ENCODE assay signal across 7 mouse cellular contexts in genomic region chr4:133632483-133633327, GRCm38 (mm10). TPM values are rescaled to one million over a fixed set of nuclear protein-coding genes. Genes with fewer than 3 reads are reported as not detected.
DNase-seq lines count a peak whose midpoint lies in the region; ATAC-seq and TF ChIP-seq lines count a peak whose summit lies in the region.

No protein-coding gene starts in this region.

- H3K4me1 ChIP-seq in lung, embryonic 14.5 days (ENCODE audit: insufficient read depth), result no peaks in the 10 kb centered on the region
- peaks cover 32% of the 10 kb centered on the region for H3K4me1 ChIP-seq in embryonic facial prominence, embryonic 10.5 days
- peaks cover 9% of the 10 kb centered on the region; the same call in 1 of the 2 replicates for H3K4me1 ChIP-seq in hindbrain, embryonic 11.5 days (replicated peaks; ENCODE audit: control insufficient read depth, insufficient read depth, low read length)
- H3K4me1 ChIP-seq in liver, embryonic 14.5 days (replicated peaks; ENCODE audit: control insufficient read depth in 2 of 2, insufficient read depth in 2 of 2, low read length in 1 of 2), result peaks cover 7 to 16% of the 10 kb centered on the region in 2 experiments

- peak overlapping the region; percentile 79 for H3K4me3 ChIP-seq in lung, embryonic 14.5 days (ENCODE audit: low read depth, low read length)
- peak overlapping the region; percentile 91 for H3K4me3 ChIP-seq in embryonic facial prominence, embryonic 10.5 days
- peak overlapping the region; percentile 82 for H3K4me3 ChIP-seq in hindbrain, embryonic 11.5 days (ENCODE audit: low read depth, low read length)
- peak overlapping the region; percentile 69 to 87 for H3K4me3 ChIP-seq in liver, embryonic 14.5 days (ENCODE audit: insufficient read depth in 1 of 2, low read depth in 2 of 2, low read length in 2 of 2)

- peak overlapping the region; percentile 92 for H3K4me2 ChIP-seq in lung, embryonic 14.5 days
- peak overlapping the region; percentile 96 for H3K4me2 ChIP-seq in hindbrain, embryonic 11.5 days (replicated peaks; ENCODE audit: low read depth, low read length)
- H3K4me2 ChIP-seq in liver, embryonic 14.5 days (ENCODE audit: low read depth), result peak overlapping the region; percentile 95

- ATAC-seq in lung, embryonic 14.5 days (ENCODE audit: insufficient read depth), result peak; percentile 55
- peak; percentile 45; the same call in 1 of the 2 replicates for ATAC-seq in hindbrain, embryonic 11.5 days (ENCODE audit: low FRiP score)
- peak; percentile 76 for ATAC-seq in liver, embryonic 14.5 days (ENCODE audit: insufficient read depth)

- WGBS in lung, embryonic 14.5 days, result under 1% methylated on average over 55 of the region's 69 CpGs
- 1% methylated on average over 69 of the region's 69 CpGs for WGBS in embryonic facial prominence, embryonic 10.5 days
- WGBS in hindbrain, embryonic 11.5 days, result 2% methylated on average over 40 of the region's 69 CpGs
- WGBS in liver, embryonic 14.5 days (ENCODE audit: insufficient replicate concordance), result 3% methylated on average over 60 of the region's 69 CpGs

- peak; percentile 14 for DNase-seq in lung, embryonic 14.5 days
- no peak for DNase-seq in lung, adult 18-20 months
- peak; percentile 25 for DNase-seq in NIH3T3 (ENCODE audit: low read depth)
- peak; percentile 38 for DNase-seq in embryonic facial prominence, embryonic 10.5 days (ENCODE audit: low spot score)
- peak; percentile 71 for DNase-seq in hindbrain, embryonic 11.5 days (ENCODE audit: low spot score)
- no peak for DNase-seq in liver, embryonic 14.5 days (ENCODE audit: low read depth in 3 of 3, low spot score in 3 of 3)
- DNase-seq in spleen, postnatal 4 days (ENCODE audit: low spot score in 2 of 2), result peak; percentile 37 to 78

- peak overlapping the region; percentile 87 for H3K9ac ChIP-seq in lung, embryonic 14.5 days
- H3K9ac ChIP-seq in hindbrain, embryonic 11.5 days (ENCODE audit: low read depth, low read length), result peak overlapping the region; percentile 97
- H3K9ac ChIP-seq in liver, embryonic 14.5 days (replicated peaks), result peak overlapping the region; percentile 79

- no peaks in the 10 kb centered on the region for H3K9me3 ChIP-seq in lung, embryonic 14.5 days (ENCODE audit: low read depth, low read length)
- no peaks in the 10 kb centered on the region for H3K9me3 ChIP-seq in embryonic facial prominence, embryonic 10.5 days
- H3K9me3 ChIP-seq in hindbrain, embryonic 11.5 days (ENCODE audit: control insufficient read depth, low read length), result no peaks in the 10 kb centered on the region
- H3K9me3 ChIP-seq in liver, embryonic 14.5 days (ENCODE audit: control insufficient read depth, low read length), result no peaks in the 10 kb centered on the region

- no peak for TF ChIP-seq CTCF in lung, embryonic 14.5 days (IDR thresholded peaks at IDR 0.05; ENCODE audit: low read depth)
- no peak for TF ChIP-seq CTCF in liver, embryonic 14.5 days (IDR thresholded peaks at IDR 0.05; ENCODE audit: low read depth)

- no peak for TF ChIP-seq EP300 in liver, embryonic 14.5 days (IDR thresholded peaks at IDR 0.05; ENCODE audit: low read depth)

- H3K27me3 ChIP-seq in lung, embryonic 14.5 days (ENCODE audit: insufficient read depth, low read length), result no peaks in the 10 kb centered on the region
- no peaks in the 10 kb centered on the region for H3K27me3 ChIP-seq in embryonic facial prominence, embryonic 10.5 days (replicated peaks; ENCODE audit: low read depth, poor library complexity, severe bottlenecking)
- no peaks in the 10 kb centered on the region for H3K27me3 ChIP-seq in hindbrain, embryonic 11.5 days (ENCODE audit: control insufficient read depth, insufficient read depth, low read length)
- H3K27me3 ChIP-seq in liver, embryonic 14.5 days (ENCODE audit: control insufficient read depth, insufficient read depth, low read length), result no peaks in the 10 kb centered on the region

- H3K36me3 ChIP-seq in lung, embryonic 14.5 days (ENCODE audit: insufficient read depth), result no peaks in the 10 kb centered on the region
- H3K36me3 ChIP-seq in embryonic facial prominence, embryonic 10.5 days (replicated peaks), result peaks cover 10% of the 10 kb centered on the region
- no peaks in the 10 kb centered on the region for H3K36me3 ChIP-seq in hindbrain, embryonic 11.5 days (ENCODE audit: control insufficient read depth, insufficient read depth, low read length)
- H3K36me3 ChIP-seq in liver, embryonic 14.5 days (replicated peaks; ENCODE audit: control insufficient read depth, insufficient read depth, low read depth), result no peaks in the 10 kb centered on the region

- H3K27ac ChIP-seq in lung, embryonic 14.5 days (ENCODE audit: low read depth), result peak overlapping the region; percentile 69
- H3K27ac ChIP-seq in embryonic facial prominence, embryonic 10.5 days (replicated peaks), result peak overlapping the region; percentile 88
- peak overlapping the region; percentile 58 for H3K27ac ChIP-seq in hindbrain, embryonic 11.5 days (ENCODE audit: low read depth, low read length)
- H3K27ac ChIP-seq in liver, embryonic 14.5 days, result no peak overlapping the region

RNA-seq across cellular contexts. Expression of gene Zdhhc18, which starts 17.2 kb away (rescaled TPM):
- 5.5 and 9.9 TPM in 2 replicates for polyA plus RNA-seq in lung, embryonic 14.5 days (2014; fragmentation: Nextera tagmentation; extraction: Ambion mirVana)
- polyA plus RNA-seq in embryonic facial prominence, embryonic 10.5 days (2016; fragmentation: Nextera tagmentation; extraction: Ambion mirVana), result 2.3 and 3.0 TPM in 2 replicates
- 2.0 and 2.8 TPM in 2 replicates for polyA plus RNA-seq in hindbrain, embryonic 11.5 days (2014; fragmentation: Nextera tagmentation; extraction: Ambion mirVana)
- 3.8 and 3.9 TPM in 2 replicates for polyA plus RNA-seq in liver, embryonic 14.5 days (2012; rRNA removed)
- 0.58 and 0.90 TPM in 2 replicates for polyA plus RNA-seq in liver, embryonic 14.5 days (2014; fragmentation: Nextera tagmentation; extraction: Ambion mirVana)

RNA-seq across cellular contexts. Expression of gene Sfn, which starts 30.7 kb away (rescaled TPM):
- 10.4 and 10.6 TPM in 2 replicates for polyA plus RNA-seq in lung, embryonic 14.5 days (2014; fragmentation: Nextera tagmentation; extraction: Ambion mirVana)
- polyA plus RNA-seq in embryonic facial prominence, embryonic 10.5 days (2016; fragmentation: Nextera tagmentation; extraction: Ambion mirVana), result 27.6 and 35.7 TPM in 2 replicates
- 19.5 and 29.6 TPM in 2 replicates for polyA plus RNA-seq in hindbrain, embryonic 11.5 days (2014; fragmentation: Nextera tagmentation; extraction: Ambion mirVana)
- 0.45 and 0.52 TPM in 2 replicates for polyA plus RNA-seq in liver, embryonic 14.5 days (2012; rRNA removed)
- 0.10 and 0.35 TPM in 2 replicates for polyA plus RNA-seq in liver, embryonic 14.5 days (2014; fragmentation: Nextera tagmentation; extraction: Ambion mirVana)

RNA-seq across cellular contexts. Expression of gene Pigv, which starts 39.7 kb away (rescaled TPM):
- 13.9 and 14.5 TPM in 2 replicates for polyA plus RNA-seq in lung, embryonic 14.5 days (2014; fragmentation: Nextera tagmentation; extraction: Ambion mirVana)
- 14.8 TPM in 2 replicates for polyA plus RNA-seq in embryonic facial prominence, embryonic 10.5 days (2016; fragmentation: Nextera tagmentation; extraction: Ambion mirVana)
- polyA plus RNA-seq in hindbrain, embryonic 11.5 days (2014; fragmentation: Nextera tagmentation; extraction: Ambion mirVana), result 10.0 and 10.7 TPM in 2 replicates
- 3.2 and 3.3 TPM in 2 replicates for polyA plus RNA-seq in liver, embryonic 14.5 days (2012; rRNA removed)
- polyA plus RNA-seq in liver, embryonic 14.5 days (2014; fragmentation: Nextera tagmentation; extraction: Ambion mirVana), result 3.1 and 4.0 TPM in 2 replicates

RNA-seq across cellular contexts. Expression of gene Gpn2, which starts 48.5 kb away (rescaled TPM):
- 21.1 and 23.7 TPM in 2 replicates for polyA plus RNA-seq in lung, embryonic 14.5 days (2014; fragmentation: Nextera tagmentation; extraction: Ambion mirVana)
- 29.4 and 30.9 TPM in 2 replicates for polyA plus RNA-seq in embryonic facial prominence, embryonic 10.5 days (2016; fragmentation: Nextera tagmentation; extraction: Ambion mirVana)
- polyA plus RNA-seq in hindbrain, embryonic 11.5 days (2014; fragmentation: Nextera tagmentation; extraction: Ambion mirVana), result 25.9 and 29.3 TPM in 2 replicates
- 15.2 and 17.6 TPM in 2 replicates for polyA plus RNA-seq in liver, embryonic 14.5 days (2012; rRNA removed)
- 10.0 and 10.3 TPM in 2 replicates for polyA plus RNA-seq in liver, embryonic 14.5 days (2014; fragmentation: Nextera tagmentation; extraction: Ambion mirVana)

RNA-seq across cellular contexts. Expression of gene Gpatch3, which starts 58.2 kb away (rescaled TPM):
- 8.0 and 8.7 TPM in 2 replicates for polyA plus RNA-seq in lung, embryonic 14.5 days (2014; fragmentation: Nextera tagmentation; extraction: Ambion mirVana)
- 10.7 and 12.2 TPM in 2 replicates for polyA plus RNA-seq in embryonic facial prominence, embryonic 10.5 days (2016; fragmentation: Nextera tagmentation; extraction: Ambion mirVana)
- 6.9 and 8.9 TPM in 2 replicates for polyA plus RNA-seq in hindbrain, embryonic 11.5 days (2014; fragmentation: Nextera tagmentation; extraction: Ambion mirVana)
- polyA plus RNA-seq in liver, embryonic 14.5 days (2012; rRNA removed), result 1.9 and 3.1 TPM in 2 replicates
- polyA plus RNA-seq in liver, embryonic 14.5 days (2014; fragmentation: Nextera tagmentation; extraction: Ambion mirVana), result 3.1 and 4.6 TPM in 2 replicates

Comparison
In these comparisons a context has a peak if more than half of its experiments do, and no peak if none do; other contexts are left out.
1. DNase-seq: peak in lung, embryonic 14.5 days (single experiment), NIH3T3 (single experiment), embryonic facial prominence, embryonic 10.5 days (single experiment), hindbrain, embryonic 11.5 days (single experiment) and spleen, postnatal 4 days (2 of 2); none in lung, adult 18-20 months (0 of 2) and liver, embryonic 14.5 days (0 of 3).
2. Peak in every context shown above with its lines, with median percentiles within 50 percentile points of each other: ATAC-seq, H3K4me2 ChIP-seq, H3K4me3 ChIP-seq and H3K9ac ChIP-seq.